Mouse (Mus musculus): ENCODE measurements around the gene Mthfsd. TPM values are rescaled to one million over a fixed set of nuclear protein-coding genes. Genes with fewer than 3 reads are reported as not detected.

Gene Mthfsd
- total and polyA plus RNA-seq, 2 experiments from 2014 or later, result 33.3 to 76.5 TPM

- Histone ChIP-seq H3K9me3 (ENCODE audit: low read length) (0 out of 2 replicates have a peak, but pooled peaks cover 3% of the 10 kb centered on the region), H3K4me1 (ENCODE audit: insufficient read depth) (no peaks in the 10 kb centered on the region), H3K27ac (ENCODE audit: low read depth, low read length) (no peak overlapping the region), H3K27me3 (ENCODE audit: insufficient read depth, low read length) (peaks cover 94% of the 10 kb centered on the region), H3K9ac (no peak overlapping the region), H3K4me3 (ENCODE audit: low read depth, low read length) (no peak overlapping the region), H3K36me3 (ENCODE audit: insufficient read depth) (no peaks in the 10 kb centered on the region), H3K4me2 (ENCODE audit: low read depth) (no peak overlapping the region)
- WGBS, result 26% methylated on average over 2 of the region's 2 CpGs
- ATAC-seq (no peak), DNase-seq (no peak)
- TF ChIP-seq CTCF (IDR thresholded peaks at IDR 0.05; ENCODE audit: low read depth), result no peak
Measured at GRCm38 (mm10) chr8:121123113-121123512, 14.9 kb upstream of the Mthfsd start.

- Histone ChIP-seq H3K4me2 (ENCODE audit: low read depth) (no peak overlapping the region), H3K4me1 (ENCODE audit: insufficient read depth) (no peaks in the 10 kb centered on the region), H3K4me3 (ENCODE audit: low read depth, low read length) (no peak overlapping the region), H3K9ac (no peak overlapping the region), H3K27me3 (ENCODE audit: insufficient read depth, low read length) (peaks cover 96% of the 10 kb centered on the region), H3K36me3 (ENCODE audit: insufficient read depth) (no peaks in the 10 kb centered on the region), H3K27ac (ENCODE audit: low read depth, low read length) (no peak overlapping the region), H3K9me3 (ENCODE audit: low read length) (0 out of 2 replicates have a peak, but pooled peaks cover 3% of the 10 kb centered on the region)
- DNase-seq (no peak), ATAC-seq (no peak)
- WGBS, result 6% methylated on average over 7 of the region's 7 CpGs
- no peak for TF ChIP-seq CTCF (IDR thresholded peaks at IDR 0.05; ENCODE audit: low read depth)
Measured at GRCm38 (mm10) chr8:121122368-121122767, 14.2 kb upstream of the Mthfsd start.

- Histone ChIP-seq H3K9me3 (ENCODE audit: low read length) (0 out of 2 replicates have a peak, but pooled peaks cover 3% of the 10 kb centered on the region), H3K27ac (ENCODE audit: low read depth, low read length) (no peak overlapping the region), H3K4me2 (ENCODE audit: low read depth) (no peak overlapping the region), H3K4me3 (ENCODE audit: low read depth, low read length) (no peak overlapping the region), H3K9ac (no peak overlapping the region), H3K36me3 (ENCODE audit: insufficient read depth) (no peaks in the 10 kb centered on the region), H3K4me1 (ENCODE audit: insufficient read depth) (no peaks in the 10 kb centered on the region), H3K27me3 (ENCODE audit: insufficient read depth, low read length) (peaks cover 95% of the 10 kb centered on the region)
- WGBS, result 8% methylated on average over 8 of the region's 8 CpGs
- DNase-seq, result peak; percentile 2
- ATAC-seq, result no peak
- no peak for TF ChIP-seq CTCF (IDR thresholded peaks at IDR 0.05; ENCODE audit: low read depth)
Measured at GRCm38 (mm10) chr8:121121704-121122103, 13.5 kb upstream of the Mthfsd start.

- no peak for TF ChIP-seq CTCF (IDR thresholded peaks at IDR 0.05; ENCODE audit: low read depth)
- Histone ChIP-seq H3K4me3 (ENCODE audit: low read depth, low read length) (no peak overlapping the region), H3K27ac (ENCODE audit: low read depth, low read length) (no peak overlapping the region), H3K9me3 (ENCODE audit: low read length) (0 out of 2 replicates have a peak, but pooled peaks cover 3% of the 10 kb centered on the region), H3K27me3 (ENCODE audit: insufficient read depth, low read length) (peaks cover 95% of the 10 kb centered on the region), H3K4me2 (ENCODE audit: low read depth) (no peak overlapping the region), H3K36me3 (ENCODE audit: insufficient read depth) (no peaks in the 10 kb centered on the region), H3K9ac (no peak overlapping the region), H3K4me1 (ENCODE audit: insufficient read depth) (no peaks in the 10 kb centered on the region)
- ATAC-seq (no peak), DNase-seq (peak; percentile 4)
- WGBS, result 6% methylated on average over 17 of the region's 17 CpGs
Measured at GRCm38 (mm10) chr8:121120456-121121419, 12.5 kb upstream of the Mthfsd start.

GRCm38 (mm10) chr8:121119635-121120455, 11.7 kb upstream of the Mthfsd start:
- ATAC-seq, result no peak
- no peak overlapping the region for H3K27ac ChIP-seq (ENCODE audit: low read depth, low read length)
- 6% methylated on average over 12 of the region's 12 CpGs for WGBS

GRCm38 (mm10) chr8:121118634-121119420, 10.6 kb upstream of the Mthfsd start:
- no peaks in the 10 kb centered on the region for H3K4me1 ChIP-seq (ENCODE audit: insufficient read depth)
- no peak for ATAC-seq
- no peak overlapping the region for H3K4me2 ChIP-seq (ENCODE audit: low read depth)
- peaks cover 95% of the 10 kb centered on the region for H3K27me3 ChIP-seq (ENCODE audit: insufficient read depth, low read length)
- WGBS, result 3% methylated on average over 18 of the region's 18 CpGs
- peak; percentile 54 for DNase-seq
- no peak overlapping the region for H3K4me3 ChIP-seq (ENCODE audit: low read depth, low read length)
- H3K9me3 ChIP-seq (ENCODE audit: low read length), result no peaks in the 10 kb centered on the region
- no peak for TF ChIP-seq CTCF (IDR thresholded peaks at IDR 0.05; ENCODE audit: low read depth)
- H3K27ac ChIP-seq (ENCODE audit: low read depth, low read length), result no peak overlapping the region
- H3K9ac ChIP-seq, result no peak overlapping the region
- H3K36me3 ChIP-seq (ENCODE audit: insufficient read depth), result no peaks in the 10 kb centered on the region

More at GRCm38 (mm10) chr8:121119635-121120455, 11.7 kb upstream of the Mthfsd start:
- H3K4me2 ChIP-seq (ENCODE audit: low read depth), result no peak overlapping the region
- H3K9me3 ChIP-seq (ENCODE audit: low read length), result 0 out of 2 replicates have a peak, but pooled peaks cover 3% of the 10 kb centered on the region
- no peaks in the 10 kb centered on the region for H3K4me1 ChIP-seq (ENCODE audit: insufficient read depth)
- no peak overlapping the region for H3K9ac ChIP-seq
- H3K27me3 ChIP-seq (ENCODE audit: insufficient read depth, low read length), result peaks cover 95% of the 10 kb centered on the region
- no peaks in the 10 kb centered on the region for H3K36me3 ChIP-seq (ENCODE audit: insufficient read depth)
- no peak overlapping the region for H3K4me3 ChIP-seq (ENCODE audit: low read depth, low read length)
- TF ChIP-seq CTCF (IDR thresholded peaks at IDR 0.05; ENCODE audit: low read depth), result no peak
- no peak for DNase-seq
